ENCODE assay signal across 8 mouse cellular contexts in the genomic region with DNA sequence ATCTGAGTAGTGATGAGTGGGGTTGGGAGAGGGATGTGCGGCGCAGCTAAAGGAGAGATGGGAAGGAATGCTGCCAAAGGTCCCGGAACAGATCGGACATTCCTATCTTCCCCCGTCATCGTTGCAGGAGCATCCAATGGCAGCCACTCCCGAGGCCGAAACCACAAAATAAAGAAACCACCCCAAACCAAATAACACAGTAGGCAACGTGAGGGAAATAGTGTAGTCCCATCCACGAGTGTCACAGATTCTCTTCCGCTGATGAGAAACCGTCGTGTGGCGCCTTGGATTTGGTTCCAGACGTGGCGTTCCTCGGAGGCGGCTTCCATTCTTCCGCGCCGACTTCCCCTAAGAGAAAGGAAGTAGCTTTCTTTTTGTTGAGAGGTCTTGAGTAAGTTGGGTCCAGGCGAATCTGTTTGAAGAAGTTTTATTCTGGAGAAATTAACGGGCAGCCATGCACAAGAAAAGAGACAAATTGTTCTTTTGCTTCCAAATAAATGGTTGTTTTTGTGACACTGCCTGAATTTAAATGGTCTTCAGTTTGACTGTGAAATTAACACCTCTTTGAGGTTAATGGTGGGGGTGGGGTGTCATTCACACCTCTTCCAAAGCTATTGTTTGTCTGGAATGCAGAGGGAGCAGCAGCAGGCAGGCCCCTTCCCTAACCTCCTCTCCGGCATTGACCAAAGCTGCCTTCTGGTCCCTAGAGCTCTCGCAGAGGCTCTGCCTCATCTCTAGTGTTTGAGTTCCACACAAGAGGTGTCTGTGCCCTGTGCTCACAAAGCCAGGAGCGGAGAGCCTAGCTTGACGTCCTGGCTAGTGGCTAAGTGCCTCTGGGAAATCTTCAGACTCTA.
DNase-seq lines count a peak whose midpoint lies in the region; ATAC-seq and TF ChIP-seq lines count a peak whose summit lies in the region.

No protein-coding gene starts in this region.

- peak overlapping the region; percentile 74 for H3K4me3 ChIP-seq in testis, adult 2 months (ENCODE audit: control insufficient read depth, low read depth, low read length)
- H3K4me3 ChIP-seq in embryonic facial prominence, embryonic 13.5 days, result peak overlapping the region; percentile 37
- H3K4me3 ChIP-seq in hindbrain, embryonic 10.5 days, result peak overlapping the region; percentile 47
- peak overlapping the region; percentile 62 for H3K4me3 ChIP-seq in megakaryocyte, embryonic 14.5 days (replicated peaks)

- H3K9me3 ChIP-seq in embryonic facial prominence, embryonic 13.5 days, result no peaks in the 10 kb centered on the region
- H3K9me3 ChIP-seq in hindbrain, embryonic 10.5 days, result no peaks in the 10 kb centered on the region
- no peaks in the 10 kb centered on the region for H3K9me3 ChIP-seq in megakaryocyte, embryonic 14.5 days

- peaks cover 3% of the 10 kb centered on the region; the same call in 1 of the 2 replicates for H3K4me1 ChIP-seq in testis, adult 2 months (ENCODE audit: control insufficient read depth, insufficient read depth, low read length)
- H3K4me1 ChIP-seq in embryonic facial prominence, embryonic 13.5 days, result peaks cover 6% of the 10 kb centered on the region; the same call in 1 of the 2 replicates
- H3K4me1 ChIP-seq in hindbrain, embryonic 10.5 days (replicated peaks), result peaks cover 11% of the 10 kb centered on the region; the same call in 1 of the 2 replicates
- 0 out of 2 replicates have a peak, but pooled peaks cover 4% of the 10 kb centered on the region for H3K4me1 ChIP-seq in megakaryocyte, embryonic 14.5 days

- H3K4me2 ChIP-seq in embryonic facial prominence, embryonic 13.5 days, result peak overlapping the region; percentile 56

- H3K36me3 ChIP-seq in testis, adult 2 months (ENCODE audit: control insufficient read depth, insufficient read depth, low read length), result no peaks in the 10 kb centered on the region
- no peaks in the 10 kb centered on the region for H3K36me3 ChIP-seq in embryonic facial prominence, embryonic 13.5 days
- no peaks in the 10 kb centered on the region for H3K36me3 ChIP-seq in hindbrain, embryonic 10.5 days
- H3K36me3 ChIP-seq in megakaryocyte, embryonic 14.5 days (replicated peaks; ENCODE audit: low read length), result no peaks in the 10 kb centered on the region

- TF ChIP-seq CTCF in testis, adult 2 months (IDR thresholded peaks at IDR 0.05; ENCODE audit: control insufficient read depth, insufficient read depth, insufficient replicate concordance, low read depth, low read length), result no peak

- DNase-seq in testis, postnatal 10 days (ENCODE audit: low spot score), result no peak
- DNase-seq in hindbrain, embryonic 10.5 days (ENCODE audit: low spot score), result peak; percentile 33
- no peak for DNase-seq in frontal cortex, postnatal 14 days (ENCODE audit: low spot score in 2 of 2)
- DNase-seq in spleen, postnatal 4 days (ENCODE audit: low spot score in 2 of 2), result no peak

- H3K27ac ChIP-seq in testis, adult 2 months (ENCODE audit: control insufficient read depth, insufficient read depth, low read depth, low read length), result no peak overlapping the region
- H3K27ac ChIP-seq in embryonic facial prominence, embryonic 13.5 days, result no peak overlapping the region
- no peak overlapping the region for H3K27ac ChIP-seq in hindbrain, embryonic 10.5 days

- no peaks in the 10 kb centered on the region for H3K27me3 ChIP-seq in testis, adult 2 months (ENCODE audit: control insufficient read depth, insufficient read depth, low read length)
- peaks cover 36% of the 10 kb centered on the region for H3K27me3 ChIP-seq in embryonic facial prominence, embryonic 13.5 days
- peaks cover 71% of the 10 kb centered on the region for H3K27me3 ChIP-seq in hindbrain, embryonic 10.5 days (ENCODE audit: insufficient read depth, poor library complexity, severe bottlenecking)
- peaks cover 21% of the 10 kb centered on the region for H3K27me3 ChIP-seq in megakaryocyte, embryonic 14.5 days (replicated peaks)

- no peak for TF ChIP-seq POLR2A in testis, adult 2 months (IDR thresholded peaks at IDR 0.05; ENCODE audit: control insufficient read depth, low read depth, low read length)

- no peak overlapping the region for H3K9ac ChIP-seq in embryonic facial prominence, embryonic 13.5 days

- 6% methylated on average over 27 of the region's 27 CpGs for WGBS in embryonic facial prominence, embryonic 13.5 days
- 2% methylated on average over 27 of the region's 27 CpGs for WGBS in hindbrain, embryonic 10.5 days

- no peak for ATAC-seq in embryonic facial prominence, embryonic 13.5 days (ENCODE audit: insufficient number of reproducible peaks, insufficient read depth, low FRiP score, low TSS enrichment, low read depth)
- no peak for ATAC-seq in monocyte, adult 5-6 weeks (replicated peaks; ENCODE audit: insufficient number of reproducible peaks, low FRiP score, low TSS enrichment, poor library complexity, severe bottlenecking)
